Mouse (Mus musculus) ES-Bruce4 (cell line): ENCODE data around the gene Catsper2. TPM values are rescaled to one million over a fixed set of nuclear protein-coding genes. Genes with fewer than 3 reads are reported as not detected.

Experiments
- H3K27ac ChIP-seq: 2 replicates; pipeline ENCODE4 v1.5.1; 2012; ENCODE audit warnings: low read length, inconsistent platforms; ENCODE audit not compliant: insufficient read depth
- H3K27me3 ChIP-seq: 2 replicates; pipeline ENCODE4 v1.6.1; 2012; ENCODE audit warnings: mild to moderate bottlenecking, low read length, inconsistent platforms; ENCODE audit not compliant: control insufficient read depth, poor library complexity, insufficient read depth, severe bottlenecking
- H3K36me3 ChIP-seq: 2 replicates; pipeline ENCODE4 v1.6.1; 2012; ENCODE audit warnings: inconsistent platforms, mild to moderate bottlenecking, low read length, moderate library complexity; ENCODE audit not compliant: control insufficient read depth, poor library complexity, insufficient read depth, severe bottlenecking
- H3K4me1 ChIP-seq: one replicate; pipeline ENCODE4 v1.8.1; 2011; ENCODE audit warnings: low read length; ENCODE audit not compliant: control insufficient read depth, insufficient read depth
- H3K4me3 ChIP-seq: 2 replicates; pipeline ENCODE4 v1.5.1; 2011; ENCODE audit warnings: low read depth, mild to moderate bottlenecking, low read length
- H3K9ac ChIP-seq: 2 replicates; pipeline ENCODE4 v1.6.1; 2012; ENCODE audit warnings: low read depth, mild to moderate bottlenecking, inconsistent platforms; ENCODE audit not compliant: poor library complexity, severe bottlenecking
- H3K9me3 ChIP-seq: replicated peaks from 2 replicates; pipeline ENCODE4 v1.6.1; 2012; ENCODE audit warnings: mild to moderate bottlenecking, low read length, inconsistent platforms; ENCODE audit not compliant: control insufficient read depth, poor library complexity, insufficient read depth, severe bottlenecking
- CTCF ChIP-seq: IDR thresholded peaks from one replicate; pipeline ENCODE4 v1.8.1; 2011; ENCODE audit warnings: low read depth, low read length
- EP300 ChIP-seq: IDR thresholded peaks from 2 replicates; pipeline ENCODE4 v1.6.1; 2011; ENCODE audit warnings: low read depth, low read length; ENCODE audit not compliant: insufficient read depth
- POLR2A ChIP-seq: IDR thresholded peaks from one replicate; pipeline ENCODE4 v1.8.1; 2011; ENCODE audit warnings: low read length; ENCODE audit not compliant: insufficient read depth
- polyA plus RNA-seq: library from polyadenylated mRNA; stranded (reverse); fragments of >200 nt; gene quantifications from 2 replicates; pipeline ENCODE4 v1.2.4, GENCODE M21; 2011; ENCODE audit warnings: low read depth; ENCODE audit not compliant: missing spikeins, insufficient read depth, insufficient read length

The Catsper2 gene
- polyA plus RNA-seq, 1 experiment = 1.9 TPM

- TF ChIP-seq POLR2A = no peak
- TF ChIP-seq EP300 = no peak
- TF ChIP-seq CTCF = no peak
- no peaks in the 10 kb centered on the region for H3K9me3 ChIP-seq
- H3K36me3 ChIP-seq = peaks cover 65% of the 10 kb centered on the region
- H3K27me3 ChIP-seq = no peaks in the 10 kb centered on the region
- no peak overlapping the region for H3K4me3 ChIP-seq
- no peaks in the 10 kb centered on the region for H3K4me1 ChIP-seq
- no peak overlapping the region for H3K27ac ChIP-seq
- H3K9ac ChIP-seq = no peak overlapping the region
These were observed 4.9 kb upstream of the Catsper2 start for GRCm38 (mm10) chr2:121418476-121418875.

DNA sequence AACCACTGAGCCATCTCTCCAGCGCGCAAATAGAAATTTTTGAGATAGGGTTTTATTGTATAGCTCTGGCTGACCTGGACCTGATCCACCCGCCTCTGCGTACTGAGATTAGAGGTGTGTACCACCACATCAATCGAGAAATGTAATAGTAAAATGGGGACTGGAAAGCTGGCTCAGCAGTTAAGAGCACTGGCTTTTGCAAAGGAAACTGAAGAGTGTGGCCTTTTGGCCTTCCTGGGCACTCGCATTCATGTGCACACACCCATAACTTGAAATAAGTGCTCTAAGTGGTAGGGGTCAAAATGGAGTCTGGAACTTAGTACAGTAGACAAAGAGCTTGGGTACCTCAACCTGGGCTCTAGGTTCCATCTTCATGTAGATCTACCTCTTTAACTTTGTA lies 2.8 kb upstream of the Catsper2 start:
- no peak overlapping the region for H3K9ac ChIP-seq
- H3K27ac ChIP-seq = no peak overlapping the region
- no peaks in the 10 kb centered on the region for H3K4me1 ChIP-seq
- TF ChIP-seq POLR2A = no peak
- no peak for TF ChIP-seq EP300
- TF ChIP-seq CTCF = no peak
- no peaks in the 10 kb centered on the region for H3K27me3 ChIP-seq
- no peaks in the 10 kb centered on the region for H3K9me3 ChIP-seq
- H3K4me3 ChIP-seq = no peak overlapping the region
- H3K36me3 ChIP-seq = peaks cover 46% of the 10 kb centered on the region

GRCm38 (mm10) chr2:121415591-121415990 lies 2.0 kb upstream of the Catsper2 start:
- no peak overlapping the region for H3K4me3 ChIP-seq
- no peak overlapping the region for H3K27ac ChIP-seq
- no peaks in the 10 kb centered on the region for H3K4me1 ChIP-seq
- peaks cover 40% of the 10 kb centered on the region for H3K36me3 ChIP-seq
- TF ChIP-seq CTCF = no peak
- no peak for TF ChIP-seq EP300
- no peak for TF ChIP-seq POLR2A
- H3K9me3 ChIP-seq = no peaks in the 10 kb centered on the region
- no peaks in the 10 kb centered on the region for H3K27me3 ChIP-seq
- 0 out of 2 replicates have a peak overlapping the region, but pooled peaks have one; percentile 96 for H3K9ac ChIP-seq

DNA sequence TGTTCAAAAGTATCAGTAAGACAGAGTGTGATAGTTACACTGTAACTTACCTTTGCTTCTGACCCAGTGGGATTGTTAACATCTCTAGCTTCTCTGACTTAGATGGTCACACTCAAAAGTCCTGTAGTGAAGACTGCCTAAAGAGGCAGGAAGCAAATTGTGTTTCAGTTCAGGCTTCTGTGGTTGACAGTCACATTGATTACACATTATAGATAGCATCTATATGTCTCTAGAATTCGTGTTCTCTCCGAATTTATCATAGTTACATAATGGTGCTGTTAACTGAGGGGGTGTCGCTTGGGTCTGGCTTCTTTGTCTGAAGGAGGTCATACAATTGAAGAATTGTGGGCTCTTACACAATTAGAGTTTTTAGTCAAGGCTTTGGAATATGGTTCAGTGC lies 1.5 kb upstream of the Catsper2 start:
- no peak overlapping the region for H3K27ac ChIP-seq
- no peak for TF ChIP-seq EP300
- TF ChIP-seq POLR2A = no peak
- no peak for TF ChIP-seq CTCF
- no peak overlapping the region for H3K4me3 ChIP-seq
- H3K27me3 ChIP-seq = no peaks in the 10 kb centered on the region
- H3K9ac ChIP-seq = 0 out of 2 replicates have a peak overlapping the region, but pooled peaks have one; percentile 96
- H3K9me3 ChIP-seq = no peaks in the 10 kb centered on the region
- no peaks in the 10 kb centered on the region for H3K4me1 ChIP-seq
- peaks cover 39% of the 10 kb centered on the region for H3K36me3 ChIP-seq

- peaks cover 35% of the 10 kb centered on the region for H3K36me3 ChIP-seq
- peak overlapping the region; percentile 96 for H3K9ac ChIP-seq
- TF ChIP-seq CTCF = no peak
- TF ChIP-seq POLR2A = no peak
- no peak for TF ChIP-seq EP300
- peak overlapping the region; percentile 88 for H3K27ac ChIP-seq
- no peaks in the 10 kb centered on the region for H3K4me1 ChIP-seq
- no peaks in the 10 kb centered on the region for H3K9me3 ChIP-seq
- H3K27me3 ChIP-seq = no peaks in the 10 kb centered on the region
- H3K4me3 ChIP-seq = peak overlapping the region; percentile 100
These were observed 620 bp upstream of the Catsper2 start for GRCm38 (mm10) chr2:121414139-121414685.

GRCm38 (mm10) chr2:121412843-121413386 lies 677 bp downstream of the Catsper2 start:
- Histone ChIP-seq H3K4me1 (no peaks in the 10 kb centered on the region), H3K27ac (peak overlapping the region; percentile 78), H3K9me3 (no peaks in the 10 kb centered on the region), H3K9ac (peak overlapping the region; percentile 96), H3K27me3 (no peaks in the 10 kb centered on the region), H3K36me3 (peaks cover 24% of the 10 kb centered on the region), H3K4me3 (peak overlapping the region; percentile 80)
- no peak for TF ChIP-seq POLR2A
- no peak for TF ChIP-seq EP300
- TF ChIP-seq CTCF = no peak
